Mouse (Mus musculus) lung, embryonic 15.5 days (tissue): ENCODE data around the gene Bnc2. TPM values are rescaled to one million over a fixed set of nuclear protein-coding genes. Genes with fewer than 3 reads are reported as not detected.

ENCODE experiments used
- ATAC-seq: fragments of 200-750 bp; cut with Nextera tagmentation; 2 replicates; pipeline ENCODE4 v1.8.0; 2017; ENCODE audit warnings: moderate number of reproducible peaks, borderline replicate concordance; ENCODE audit not compliant: low FRiP score, low TSS enrichment; ENCODE audit errors: extremely low read depth
- H3K27ac ChIP-seq: fragments of 300-500 bp; sonication (generic); 2 replicates; pipeline ENCODE4 v1.5.1; 2015; ENCODE audit warnings: moderate library complexity, mild to moderate bottlenecking, inconsistent platforms
- H3K27me3 ChIP-seq: fragments of 300-500 bp; sonication (generic); 2 replicates; pipeline ENCODE4 v1.6.1; 2015; ENCODE audit warnings: inconsistent platforms
- H3K36me3 ChIP-seq: fragments of 300-500 bp; sonication (generic); 2 replicates; pipeline ENCODE4 v1.6.1; 2015; ENCODE audit warnings: inconsistent platforms
- H3K4me1 ChIP-seq: fragments of 300-500 bp; sonication (generic); 2 replicates; pipeline ENCODE4 v1.6.1; 2015; ENCODE audit warnings: inconsistent platforms
- H3K4me2 ChIP-seq: fragments of 300-500 bp; sonication (generic); 2 replicates; pipeline ENCODE4 v1.6.1; 2015; ENCODE audit warnings: inconsistent platforms, mild to moderate bottlenecking, moderate library complexity
- H3K4me3 ChIP-seq: fragments of 300-500 bp; sonication (generic); 2 replicates; pipeline ENCODE4 v1.5.1; 2015; ENCODE audit warnings: mild to moderate bottlenecking, inconsistent platforms
- H3K9ac ChIP-seq: fragments of 300-500 bp; sonication (generic); 2 replicates; pipeline ENCODE4 v1.6.1; 2015; ENCODE audit warnings: inconsistent platforms
- H3K9me3 ChIP-seq: fragments of 300-500 bp; sonication (generic); 2 replicates; pipeline ENCODE4 v1.6.1; 2016; ENCODE audit warnings: inconsistent platforms
- WGBS: fragments of 180-500 bp; shearing (Covaris S2); methylation state at CpG from one replicate; pipeline ENCODE4 v1.1.7; 2015; 5-methylcytosine and 5-hydroxymethylcytosine counted together
- polyA plus RNA-seq: library from polyadenylated mRNA; unstranded; fragments of >200 nt; fragmentation: Nextera tagmentation; extraction: Ambion mirVana; gene quantifications from 2 replicates; pipeline ENCODE4 v1.2.1, GENCODE M21; 2015

The Bnc2 gene
- polyA plus RNA-seq, 1 experiment from 2014 or later = 5.8 TPM

DNA sequence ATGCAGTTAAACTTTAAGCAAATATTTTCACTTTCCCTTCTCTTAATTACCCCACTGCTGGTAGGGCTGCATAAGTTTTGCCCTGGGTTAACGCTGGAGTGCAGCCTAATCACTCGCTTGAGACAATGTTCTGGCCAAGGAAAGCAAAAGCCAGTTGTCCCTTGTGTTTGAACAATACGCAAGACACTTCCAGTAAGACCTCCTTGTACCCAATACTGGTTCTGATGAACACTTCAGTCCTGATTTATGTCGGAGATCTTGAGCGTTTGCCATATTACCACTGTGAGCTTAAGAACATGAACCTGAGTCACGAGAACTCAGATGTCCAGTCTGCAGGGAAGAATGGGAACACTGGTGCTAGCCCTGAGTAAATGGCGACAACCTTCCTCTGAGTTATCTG is 47.5 kb downstream of the Bnc2 start:
- WGBS = 81% methylated on average over 7 of the region's 7 CpGs
- H3K9me3 ChIP-seq = no peaks in the 10 kb centered on the region
- ATAC-seq = no peak

DNA sequence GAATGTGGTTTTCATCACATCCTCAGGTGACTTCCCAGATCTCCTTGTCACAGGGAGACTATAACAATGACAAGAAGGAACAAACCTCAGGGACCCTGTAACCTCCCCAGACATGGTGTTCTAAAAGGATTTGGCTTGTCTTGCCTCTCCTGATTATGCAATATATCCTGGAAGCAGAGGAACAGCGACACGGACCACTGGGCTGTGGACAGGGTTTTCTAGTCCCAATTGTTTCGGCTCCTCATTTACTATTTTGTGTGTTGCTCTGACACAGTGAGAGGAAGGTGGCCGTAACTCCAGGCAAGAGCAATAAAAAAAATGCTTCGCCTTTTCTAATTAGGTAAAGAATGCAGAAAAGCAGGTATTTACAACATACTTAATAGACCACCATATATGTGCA is 51.8 kb downstream of the Bnc2 start:
- Histone ChIP-seq H3K27me3 (no peaks in the 10 kb centered on the region), H3K9ac (no peak overlapping the region), H3K9me3 (no peaks in the 10 kb centered on the region), H3K27ac (no peak overlapping the region), H3K4me2 (no peak overlapping the region), H3K36me3 (no peaks in the 10 kb centered on the region), H3K4me3 (no peak overlapping the region), H3K4me1 (0 out of 2 replicates have a peak, but pooled peaks cover 4% of the 10 kb centered on the region)
- ATAC-seq = no peak
- WGBS = 74% methylated on average over 5 of the region's 5 CpGs

More for the DNA sequence above, 47.5 kb downstream of the Bnc2 start:
- no peaks in the 10 kb centered on the region for H3K27me3 ChIP-seq
- H3K4me2 ChIP-seq = no peak overlapping the region
- peaks cover 5% of the 10 kb centered on the region; the same call in 1 of the 2 replicates for H3K4me1 ChIP-seq
- H3K9ac ChIP-seq = no peak overlapping the region
- no peaks in the 10 kb centered on the region for H3K36me3 ChIP-seq
- no peak overlapping the region for H3K4me3 ChIP-seq
- no peak overlapping the region for H3K27ac ChIP-seq

DNA sequence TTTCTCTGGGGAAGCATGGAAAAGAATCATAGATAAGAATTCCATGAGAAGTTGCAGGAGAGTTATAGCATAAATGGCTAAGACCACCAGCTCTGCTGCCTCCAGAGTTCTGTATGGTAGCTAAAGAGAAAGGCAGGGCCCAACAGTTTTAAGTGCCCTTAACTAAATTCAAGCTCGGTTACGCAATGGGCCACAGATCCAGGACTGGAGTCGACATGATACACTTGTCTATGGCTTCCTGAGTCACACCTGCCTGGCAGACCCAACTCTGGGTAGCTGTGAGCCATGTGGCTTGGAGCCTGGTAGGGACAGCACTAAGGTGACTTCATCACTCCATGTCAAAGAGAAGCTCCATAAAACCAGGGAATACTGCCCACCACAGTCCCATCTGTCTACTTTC is 53.3 kb downstream of the Bnc2 start:
- Histone ChIP-seq H3K27ac (no peak overlapping the region), H3K9ac (no peak overlapping the region), H3K27me3 (no peaks in the 10 kb centered on the region), H3K4me3 (no peak overlapping the region), H3K9me3 (no peaks in the 10 kb centered on the region), H3K36me3 (no peaks in the 10 kb centered on the region), H3K4me1 (0 out of 2 replicates have a peak, but pooled peaks cover 4% of the 10 kb centered on the region), H3K4me2 (no peak overlapping the region)
- WGBS = 70% methylated on average over 3 of the region's 3 CpGs
- no peak for ATAC-seq

DNA sequence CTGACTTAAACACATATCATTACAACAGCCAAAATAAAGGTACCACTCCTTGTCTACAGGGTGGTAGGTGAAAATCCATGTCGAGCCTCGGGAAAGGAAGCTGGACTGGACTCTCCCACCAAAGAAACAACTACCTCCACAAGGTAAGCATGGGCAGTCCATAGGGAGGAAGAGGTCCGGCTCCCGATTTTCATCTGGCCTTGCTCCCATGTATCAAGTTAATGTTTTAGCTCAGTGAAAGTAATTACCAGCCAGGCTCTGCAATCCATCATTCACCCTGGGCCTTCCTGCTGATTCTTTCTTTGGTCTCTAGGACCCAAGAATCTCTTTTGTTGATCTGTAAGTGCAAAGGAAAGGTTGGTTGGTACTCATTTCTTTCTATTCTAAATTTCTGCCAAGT is 65.2 kb downstream of the Bnc2 start:
- Histone ChIP-seq H3K27me3 (no peaks in the 10 kb centered on the region), H3K9ac (no peak overlapping the region), H3K4me1 (no peaks in the 10 kb centered on the region), H3K36me3 (no peaks in the 10 kb centered on the region), H3K9me3 (no peaks in the 10 kb centered on the region), H3K4me3 (no peak overlapping the region), H3K4me2 (no peak overlapping the region), H3K27ac (no peak overlapping the region)
- WGBS = 77% methylated on average over 4 of the region's 4 CpGs
- ATAC-seq = no peak

DNA sequence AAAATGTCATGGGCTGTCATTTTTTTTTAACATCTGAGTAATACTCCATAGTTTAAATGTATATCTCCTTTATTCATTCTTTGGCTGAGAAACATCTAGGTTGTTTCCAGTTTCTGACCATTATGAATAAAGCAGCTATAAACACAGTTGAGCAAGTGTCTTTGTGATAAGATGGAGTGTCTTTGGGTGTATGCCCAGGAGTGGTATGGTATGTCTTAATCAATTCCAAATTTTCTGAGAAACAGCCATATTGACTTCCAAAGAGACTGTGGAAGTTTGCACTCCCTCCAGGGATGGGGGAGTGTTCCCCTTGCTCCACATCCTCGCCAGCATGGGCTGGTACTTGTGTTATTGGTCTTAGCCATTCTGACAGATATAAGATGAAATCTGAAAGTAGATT is 70.6 kb downstream of the Bnc2 start:
- no peak overlapping the region for H3K4me2 ChIP-seq
- H3K36me3 ChIP-seq = no peaks in the 10 kb centered on the region
- H3K27me3 ChIP-seq = no peaks in the 10 kb centered on the region
- no peaks in the 10 kb centered on the region for H3K9me3 ChIP-seq
- no peaks in the 10 kb centered on the region for H3K4me1 ChIP-seq
- no peak overlapping the region for H3K4me3 ChIP-seq
- 75% methylated on average over 1 of the region's 1 CpGs for WGBS
- no peak overlapping the region for H3K27ac ChIP-seq
- H3K9ac ChIP-seq = no peak overlapping the region
- no peak for ATAC-seq

DNA sequence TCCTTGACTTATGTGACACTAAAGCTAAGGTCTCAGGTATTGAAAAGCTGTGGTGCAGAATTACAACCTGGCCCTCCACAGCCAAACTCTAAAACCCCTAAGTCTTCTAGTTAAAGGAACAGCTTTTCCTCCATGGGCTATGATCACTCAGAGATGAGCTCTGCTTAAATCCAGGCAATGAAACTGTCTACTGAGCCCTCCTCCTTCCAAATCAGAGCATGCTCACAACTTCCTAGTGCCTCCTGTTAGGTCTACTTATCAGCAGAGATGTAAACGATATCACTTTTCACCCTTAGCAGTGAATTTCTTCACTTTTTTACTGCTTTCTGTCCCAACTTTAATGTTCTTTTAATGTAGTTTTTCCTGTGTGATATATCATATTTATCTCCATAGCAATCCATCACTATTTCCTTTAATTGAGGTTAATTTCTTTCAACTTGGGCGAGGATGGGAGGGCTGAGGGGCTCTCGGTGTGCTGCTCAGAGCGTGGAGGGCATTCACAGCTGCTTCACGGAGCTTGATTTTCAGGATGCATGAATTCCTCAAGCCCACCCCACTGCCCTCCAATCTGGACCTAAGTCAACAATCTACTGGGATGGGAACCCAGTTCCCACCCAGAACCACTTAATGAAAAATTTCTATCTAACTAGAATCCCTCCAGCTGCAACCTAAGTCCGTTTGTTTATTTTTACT is 94.7 kb downstream of the Bnc2 start:
- Histone ChIP-seq H3K36me3 (no peaks in the 10 kb centered on the region), H3K4me2 (no peak overlapping the region), H3K9me3 (no peaks in the 10 kb centered on the region), H3K4me3 (no peak overlapping the region), H3K4me1 (0 out of 2 replicates have a peak, but pooled peaks cover 2% of the 10 kb centered on the region), H3K27ac (no peak overlapping the region), H3K27me3 (no peaks in the 10 kb centered on the region), H3K9ac (no peak overlapping the region)
- 38% methylated on average over 6 of the region's 6 CpGs for WGBS
- no peak for ATAC-seq

DNA sequence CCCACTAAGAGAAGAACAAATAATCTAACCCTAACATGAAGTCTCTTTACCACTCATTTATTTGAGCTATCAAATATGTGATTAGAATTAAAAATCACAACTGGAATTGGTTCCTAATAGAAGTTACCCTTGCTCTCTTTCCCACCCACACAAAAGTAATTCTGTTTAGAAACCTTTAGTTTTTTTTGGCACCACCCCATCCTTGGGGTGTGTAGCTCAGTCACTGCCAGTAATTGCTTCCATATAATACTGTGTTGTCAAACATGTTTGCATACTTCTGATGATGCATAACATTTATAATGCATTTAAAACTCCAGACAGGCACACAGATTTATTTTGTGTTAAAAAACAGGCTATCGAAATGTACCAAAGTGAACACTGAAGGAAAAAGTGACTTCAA is 96.8 kb downstream of the Bnc2 start:
- 52% methylated on average over 1 of the region's 1 CpGs for WGBS
- H3K4me3 ChIP-seq = no peak overlapping the region
- H3K9ac ChIP-seq = no peak overlapping the region
- 0 out of 2 replicates have a peak, but pooled peaks cover 2% of the 10 kb centered on the region for H3K4me1 ChIP-seq
- no peak for ATAC-seq
- no peaks in the 10 kb centered on the region for H3K36me3 ChIP-seq
- H3K9me3 ChIP-seq = no peaks in the 10 kb centered on the region
- no peaks in the 10 kb centered on the region for H3K27me3 ChIP-seq
- no peak overlapping the region for H3K27ac ChIP-seq
- H3K4me2 ChIP-seq = no peak overlapping the region

DNA sequence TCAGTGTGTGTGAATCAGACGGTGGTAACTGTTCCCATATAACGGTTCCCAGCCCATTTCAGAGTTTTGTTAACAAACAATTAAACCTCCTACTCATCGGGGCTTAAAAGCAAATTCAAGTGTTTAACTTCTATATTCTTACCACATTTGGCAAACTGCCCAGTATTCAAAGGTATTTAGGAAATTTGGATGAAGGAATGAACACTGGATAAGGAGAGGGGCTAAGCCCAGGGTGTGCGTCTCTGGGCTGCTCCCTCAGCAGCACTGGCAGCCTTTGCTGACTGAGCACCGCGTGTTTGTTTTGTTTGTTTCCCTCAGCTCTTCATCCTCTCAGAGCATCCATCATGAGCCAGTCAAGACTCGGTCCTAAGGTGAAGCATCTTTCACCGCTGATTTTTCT is 109.0 kb downstream of the Bnc2 start:
- Histone ChIP-seq H3K9ac (no peak overlapping the region), H3K27me3 (0 out of 2 replicates have a peak, but pooled peaks cover 3% of the 10 kb centered on the region), H3K36me3 (no peaks in the 10 kb centered on the region), H3K4me1 (no peaks in the 10 kb centered on the region), H3K9me3 (no peaks in the 10 kb centered on the region), H3K4me3 (no peak overlapping the region), H3K27ac (no peak overlapping the region), H3K4me2 (no peak overlapping the region)
- ATAC-seq = no peak; the same call in 1 of the 2 replicates
- 12% methylated on average over 8 of the region's 8 CpGs for WGBS

DNA sequence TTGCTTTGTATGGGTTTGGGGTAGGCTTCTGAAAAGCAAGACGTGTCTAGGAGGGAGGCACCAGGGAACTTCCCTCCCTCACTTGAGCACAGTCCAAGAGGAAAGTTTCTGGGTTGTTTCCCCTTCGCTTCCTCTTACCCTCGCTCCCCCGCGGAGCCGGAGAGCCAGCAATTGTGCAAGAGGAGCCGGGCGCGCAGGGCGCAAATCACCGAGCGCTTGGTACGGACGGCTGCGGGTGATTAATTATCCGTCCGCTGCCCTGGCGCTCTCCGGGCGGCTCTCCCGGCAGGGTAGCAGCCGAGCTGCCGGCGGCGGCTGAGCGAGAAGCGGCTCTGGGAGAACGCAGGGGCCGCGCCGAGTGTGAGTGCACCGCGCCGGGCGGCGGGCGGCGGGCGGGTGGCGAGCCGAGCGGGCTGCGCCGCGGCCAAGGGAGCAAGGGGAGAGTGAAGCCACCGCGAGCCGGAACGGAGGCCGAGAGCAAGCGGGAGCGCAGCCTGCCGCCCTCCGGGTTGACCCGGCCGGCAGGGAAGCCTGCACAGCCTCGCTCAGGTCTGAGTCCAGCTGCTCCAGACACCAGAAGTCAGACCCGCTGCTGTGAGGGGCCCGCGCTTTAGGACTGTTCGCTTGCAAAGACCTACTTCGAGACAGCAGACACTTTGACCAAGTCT is 129.7 kb downstream of the Bnc2 start:
- Histone ChIP-seq H3K36me3 (no peaks in the 10 kb centered on the region), H3K4me2 (peak overlapping the region; percentile 83), H3K27ac (peak overlapping the region; percentile 72), H3K4me1 (peaks cover 7% of the 10 kb centered on the region; the same call in 1 of the 2 replicates), H3K27me3 (peaks cover 30% of the 10 kb centered on the region), H3K9ac (peak overlapping the region; percentile 55), H3K4me3 (peak overlapping the region; percentile 52), H3K9me3 (no peaks in the 10 kb centered on the region)
- WGBS = under 1% methylated on average over 62 of the region's 62 CpGs
- ATAC-seq = peak; percentile 85

DNA sequence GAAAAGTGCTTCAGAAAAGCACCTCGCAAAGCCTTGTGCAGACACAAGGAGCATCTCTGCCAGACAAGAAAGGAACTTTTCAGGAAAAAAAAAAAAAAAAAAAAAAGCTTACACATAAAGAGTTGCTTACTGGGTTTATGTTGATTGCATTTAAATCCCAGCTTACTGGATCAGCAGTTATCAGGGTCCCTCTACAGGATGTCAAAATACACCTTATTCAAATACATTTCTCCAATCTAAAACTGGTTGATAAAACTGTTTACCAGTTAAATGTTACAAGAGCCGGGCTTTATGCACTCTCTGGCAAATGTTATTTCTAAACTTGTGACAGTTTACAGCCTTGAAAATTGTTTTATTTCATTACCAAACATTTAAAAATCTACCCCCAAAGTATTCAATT is 130.4 kb downstream of the Bnc2 start:
- Histone ChIP-seq H3K4me3 (peak overlapping the region; percentile 52), H3K9me3 (no peaks in the 10 kb centered on the region), H3K27ac (no peak overlapping the region), H3K36me3 (no peaks in the 10 kb centered on the region), H3K4me1 (peaks cover 7% of the 10 kb centered on the region; the same call in 1 of the 2 replicates), H3K4me2 (peak overlapping the region; percentile 83), H3K9ac (no peak overlapping the region; the same call in 1 of the 2 replicates), H3K27me3 (peaks cover 27% of the 10 kb centered on the region)
- ATAC-seq = no peak
- 27% methylated on average over 2 of the region's 2 CpGs for WGBS

DNA sequence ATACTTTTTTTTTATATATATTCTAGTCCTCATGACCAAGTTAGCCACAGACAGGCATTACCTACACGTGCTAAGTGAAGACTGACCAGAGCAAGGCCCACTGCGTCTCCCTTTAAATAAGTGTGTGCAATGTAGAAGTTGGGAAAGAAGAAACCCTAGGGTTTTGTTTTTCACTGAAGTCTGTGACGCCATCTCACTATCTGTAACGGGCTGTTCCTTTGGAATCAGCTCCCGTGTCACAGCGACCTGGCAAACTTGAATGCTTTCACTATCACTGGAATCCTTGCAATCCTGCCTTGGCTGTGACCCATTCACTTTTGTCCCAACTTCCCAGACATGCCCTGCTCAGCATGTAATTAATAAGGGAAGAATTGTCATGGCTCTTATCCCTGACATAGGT is 134.5 kb downstream of the Bnc2 start:
- H3K4me2 ChIP-seq = no peak overlapping the region
- H3K9ac ChIP-seq = no peak overlapping the region
- H3K4me3 ChIP-seq = no peak overlapping the region
- no peak for ATAC-seq
- H3K27ac ChIP-seq = no peak overlapping the region
- peaks cover 9% of the 10 kb centered on the region; the same call in 1 of the 2 replicates for H3K27me3 ChIP-seq
- H3K36me3 ChIP-seq = no peaks in the 10 kb centered on the region
- no peaks in the 10 kb centered on the region for H3K4me1 ChIP-seq
- H3K9me3 ChIP-seq = no peaks in the 10 kb centered on the region
- WGBS = 59% methylated on average over 6 of the region's 6 CpGs

DNA sequence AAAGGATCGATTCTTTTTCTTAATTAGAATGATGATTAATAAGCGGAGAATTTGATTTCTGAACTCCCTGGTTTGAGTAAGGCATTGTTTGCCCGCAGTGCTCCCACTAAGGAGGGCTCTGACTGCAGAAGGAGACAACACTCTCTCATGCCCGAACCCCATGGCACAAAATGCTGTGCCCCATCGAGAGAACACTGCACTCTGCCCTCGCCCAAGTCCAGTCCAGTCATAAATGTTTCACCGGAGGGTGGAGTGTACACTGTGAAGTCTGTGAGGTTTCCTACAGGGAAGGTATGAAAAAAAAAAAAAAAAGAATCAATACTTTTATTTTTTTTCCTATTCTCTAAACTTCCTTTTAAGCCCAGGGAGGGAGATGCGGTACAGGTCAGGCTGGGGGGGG is 135.7 kb downstream of the Bnc2 start:
- Histone ChIP-seq H3K27ac (no peak overlapping the region), H3K9me3 (no peaks in the 10 kb centered on the region), H3K4me1 (no peaks in the 10 kb centered on the region), H3K9ac (no peak overlapping the region), H3K27me3 (peaks cover 9% of the 10 kb centered on the region; the same call in 1 of the 2 replicates), H3K4me2 (no peak overlapping the region), H3K4me3 (no peak overlapping the region), H3K36me3 (no peaks in the 10 kb centered on the region)
- whole genome bisulfite sequencing = 80% methylated on average over 8 of the region's 8 CpGs
- ATAC-seq = no peak
